Mouse (Mus musculus) kidney, adult 2 months (tissue): ENCODE data around the gene Mmaa. TPM values are rescaled to one million over a fixed set of nuclear protein-coding genes. Genes with fewer than 3 reads are reported as not detected.

Experiments
- DNase-seq: peaks from one replicate; pipeline ENCODE4 v3.0.0; 2021
- H3K27ac ChIP-seq: fragments of 200-500 bp; 2 replicates; pipeline ENCODE4 v1.5.1; 2012; ENCODE audit warnings: low read depth, low read length, control low read depth, inconsistent platforms; ENCODE audit not compliant: insufficient read depth
- H3K27me3 ChIP-seq: fragments of 200-500 bp; replicated peaks from 2 replicates; pipeline ENCODE4 v1.6.1; 2012; ENCODE audit warnings: mild to moderate bottlenecking, moderate library complexity, low read length, inconsistent platforms; ENCODE audit not compliant: control insufficient read depth, insufficient read depth
- H3K36me3 ChIP-seq: fragments of 200-500 bp; 2 replicates; pipeline ENCODE4 v1.6.1; 2012; ENCODE audit warnings: mild to moderate bottlenecking, moderate library complexity, low read length, inconsistent platforms; ENCODE audit not compliant: control insufficient read depth, insufficient read depth
- H3K4me1 ChIP-seq: fragments of 200-500 bp; 2 replicates; pipeline ENCODE4 v1.6.1; 2011; ENCODE audit warnings: low read length; ENCODE audit not compliant: control insufficient read depth, insufficient read depth
- H3K4me3 ChIP-seq: fragments of 200-500 bp; 2 replicates; pipeline ENCODE4 v1.5.1; 2011; ENCODE audit warnings: mild to moderate bottlenecking, low read depth, low read length, control low read depth; ENCODE audit not compliant: insufficient read depth
- CTCF ChIP-seq: fragments of 200-500 bp; conservative IDR thresholded peaks from 2 replicates; pipeline ENCODE4 v1.5.1; 2011; ENCODE audit warnings: low read depth, mild to moderate bottlenecking, control low read depth, low read length, moderate library complexity, mixed read lengths; ENCODE audit not compliant: insufficient read depth, insufficient read length
- POLR2A ChIP-seq: fragments of 200-500 bp; IDR thresholded peaks from one replicate; pipeline ENCODE4 v1.6.1; 2011; ENCODE audit warnings: low read depth, low read length, control low read depth
- WGBS: fragments of 180-500 bp; shearing (Covaris S2); methylation state at CpG from one replicate; pipeline ENCODE4 v1.1.7; 2018; 5-methylcytosine and 5-hydroxymethylcytosine counted together
- polyA plus RNA-seq: library from polyadenylated mRNA; depleted of rRNA; stranded (reverse); fragments of >200 nt; gene quantifications from 2 replicates; pipeline ENCODE4 v1.2.3, GENCODE M21; 2012

Gene Mmaa
- polyA plus RNA-seq, 1 experiment = 16.8 TPM

DNA sequence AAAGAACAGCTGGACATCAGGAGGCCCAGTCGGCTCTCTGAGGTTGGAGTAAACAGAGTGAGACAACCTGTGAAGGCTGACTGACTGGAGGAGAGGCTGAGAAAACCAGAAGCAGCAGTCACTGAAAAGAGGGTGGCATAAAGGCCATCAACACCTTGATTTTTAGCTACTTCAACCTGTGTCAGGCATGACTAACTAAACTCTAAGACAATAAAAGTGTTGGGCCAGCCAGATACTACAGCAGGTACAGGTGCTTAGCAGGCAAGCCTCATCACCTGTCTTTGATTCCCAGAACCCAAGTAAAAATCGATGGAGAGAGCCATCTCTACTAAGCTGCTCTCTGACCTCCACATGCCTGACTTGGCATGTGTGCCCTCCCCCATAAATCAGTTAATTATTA is 6.1 kb downstream of the Mmaa start:
- DNase-seq = no peak
- no peak overlapping the region for H3K4me3 ChIP-seq
- WGBS = 35% methylated on average over 2 of the region's 2 CpGs
- H3K27me3 ChIP-seq = no peaks in the 10 kb centered on the region
- peaks cover 8% of the 10 kb centered on the region; the same call in 1 of the 2 replicates for H3K4me1 ChIP-seq
- H3K36me3 ChIP-seq = no peaks in the 10 kb centered on the region
- TF ChIP-seq POLR2A = no peak
- no peak for TF ChIP-seq CTCF
- no peak overlapping the region for H3K27ac ChIP-seq

DNA sequence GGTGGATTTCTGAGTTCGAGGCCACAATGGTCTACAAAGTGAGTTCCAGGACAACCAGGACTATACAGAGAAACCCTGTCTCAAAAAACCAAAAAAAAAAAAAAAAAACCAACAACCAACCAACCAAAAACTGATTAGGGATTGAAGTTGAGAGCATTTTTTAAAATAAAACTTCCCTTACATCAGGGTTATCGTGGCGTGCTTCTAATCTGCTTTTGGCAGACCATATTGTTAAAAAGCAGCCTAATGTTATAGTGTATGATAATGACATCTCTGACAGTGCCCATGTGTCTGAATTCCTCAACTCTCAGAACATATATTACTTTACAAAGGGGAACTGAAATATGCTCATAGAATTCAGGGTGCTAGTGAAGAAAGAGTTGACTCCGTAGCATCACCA is 6.5 kb downstream of the Mmaa start:
- Histone ChIP-seq H3K36me3 (no peaks in the 10 kb centered on the region), H3K4me3 (no peak overlapping the region), H3K27me3 (no peaks in the 10 kb centered on the region), H3K27ac (no peak overlapping the region), H3K4me1 (peaks cover 6% of the 10 kb centered on the region; the same call in 1 of the 2 replicates)
- DNase-seq = no peak
- 98% methylated on average over 4 of the region's 4 CpGs for WGBS
- TF ChIP-seq POLR2A = no peak
- TF ChIP-seq CTCF = no peak

DNA sequence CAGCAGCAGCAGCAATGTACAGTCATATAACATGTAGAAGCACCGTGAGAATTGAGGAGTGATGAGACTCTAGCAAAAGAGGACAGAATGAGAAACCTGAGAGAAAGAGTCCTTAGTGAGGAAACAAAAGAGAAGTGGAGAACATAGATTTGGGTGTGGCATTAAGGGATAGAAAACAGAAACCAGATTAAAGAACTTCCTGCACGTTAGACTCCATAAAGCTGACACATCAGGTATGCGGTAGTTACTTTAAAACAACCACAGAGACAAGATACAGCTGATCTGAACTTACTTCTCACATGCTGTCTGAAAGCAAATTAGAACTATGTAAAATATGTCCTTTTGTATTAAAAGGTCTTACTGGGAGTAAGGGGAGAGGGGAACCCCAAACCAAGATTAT is 8.3 kb downstream of the Mmaa start:
- H3K36me3 ChIP-seq = no peaks in the 10 kb centered on the region
- H3K4me3 ChIP-seq = no peak overlapping the region
- no peaks in the 10 kb centered on the region for H3K27me3 ChIP-seq
- TF ChIP-seq CTCF (no peak), POLR2A (no peak)
- H3K27ac ChIP-seq = no peak overlapping the region
- 84% methylated on average over 3 of the region's 3 CpGs for WGBS
- no peak for DNase-seq
- H3K4me1 ChIP-seq = 0 out of 2 replicates have a peak, but pooled peaks cover 4% of the 10 kb centered on the region

DNA sequence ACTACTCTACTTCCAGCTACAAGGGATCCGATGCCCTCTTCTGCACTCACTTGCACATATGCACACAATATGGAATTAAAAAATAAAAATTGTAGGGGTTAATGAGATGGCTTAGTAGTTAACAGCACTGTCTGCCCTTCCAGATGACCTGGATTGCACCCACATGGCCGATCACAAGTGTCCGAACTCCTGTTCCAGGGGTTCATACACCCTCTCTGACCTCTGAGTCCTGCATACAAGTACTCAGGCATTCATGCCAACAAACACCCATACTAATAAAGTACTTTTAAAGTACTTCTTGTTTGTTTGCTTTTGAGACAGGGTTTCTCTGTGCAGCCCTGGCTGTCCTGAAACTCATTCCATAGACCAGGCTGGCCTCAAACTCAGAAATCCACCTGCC is 10.1 kb downstream of the Mmaa start:
- Histone ChIP-seq H3K27ac (no peak overlapping the region), H3K36me3 (no peaks in the 10 kb centered on the region), H3K27me3 (no peaks in the 10 kb centered on the region), H3K4me1 (0 out of 2 replicates have a peak, but pooled peaks cover 4% of the 10 kb centered on the region), H3K4me3 (no peak overlapping the region)
- WGBS = 71% methylated on average over 3 of the region's 3 CpGs
- TF ChIP-seq CTCF (no peak), POLR2A (no peak)
- peak; percentile 11 for DNase-seq

DNA sequence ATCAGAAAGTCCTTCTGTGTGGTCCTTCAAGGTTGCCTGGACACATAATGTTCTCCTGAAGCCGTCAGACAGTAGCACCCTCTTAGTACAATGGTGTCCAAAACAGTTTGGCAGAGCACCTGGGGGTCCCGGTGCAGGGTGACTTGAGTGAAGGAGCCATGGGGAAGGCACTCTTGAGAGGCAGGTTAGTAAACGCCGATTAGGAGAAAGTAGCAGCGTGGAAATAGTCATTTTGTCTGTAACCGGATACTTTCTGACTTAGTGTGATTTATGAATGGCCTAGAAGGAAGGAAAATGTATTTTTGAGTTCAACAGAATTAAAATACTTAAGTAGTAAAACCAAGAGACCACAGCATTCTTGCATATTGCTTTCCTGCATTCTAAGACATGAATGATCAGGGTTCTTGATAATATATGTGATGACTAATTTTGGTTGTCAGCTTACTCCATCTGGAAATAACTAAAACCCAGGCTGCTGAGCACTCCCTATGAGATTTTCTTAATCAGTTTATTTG is 13.3 kb downstream of the Mmaa start:
- Histone ChIP-seq H3K27ac (no peak overlapping the region), H3K27me3 (no peaks in the 10 kb centered on the region), H3K4me1 (no peaks in the 10 kb centered on the region), H3K4me3 (no peak overlapping the region), H3K36me3 (no peaks in the 10 kb centered on the region)
- DNase-seq = no peak
- WGBS = 46% methylated on average over 6 of the region's 6 CpGs
- TF ChIP-seq POLR2A (no peak), CTCF (no peak)

DNA sequence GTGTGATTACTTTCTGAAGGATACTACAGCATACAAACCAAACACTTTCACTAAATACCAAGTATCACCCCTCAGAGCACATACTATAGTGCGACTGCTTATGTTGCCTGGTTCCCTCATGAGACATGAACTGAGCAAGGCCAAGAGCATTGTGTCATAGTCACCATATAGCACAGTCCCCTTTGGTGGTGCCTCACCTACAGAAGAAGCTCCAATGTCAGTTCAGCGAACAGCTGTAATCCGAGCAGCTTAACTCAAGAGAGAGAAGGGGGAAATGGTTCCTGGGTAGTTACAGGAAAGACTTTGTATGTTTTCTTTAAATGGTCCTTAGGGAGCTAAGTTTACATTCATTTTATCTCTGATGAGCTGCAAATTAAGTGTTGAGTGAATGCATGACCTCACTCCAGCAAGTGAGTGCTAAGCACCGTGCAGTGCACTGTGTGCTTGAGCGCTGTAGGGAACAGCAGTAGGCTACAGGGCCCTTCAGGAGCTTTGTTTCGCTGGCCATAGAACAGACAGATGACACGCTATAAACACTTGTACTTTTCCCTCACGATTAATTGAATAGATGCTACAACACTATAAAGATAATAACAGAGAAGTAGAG is 17.4 kb downstream of the Mmaa start:
- 75% methylated on average over 8 of the region's 8 CpGs for WGBS
- TF ChIP-seq POLR2A = no peak
- TF ChIP-seq CTCF = no peak

DNA sequence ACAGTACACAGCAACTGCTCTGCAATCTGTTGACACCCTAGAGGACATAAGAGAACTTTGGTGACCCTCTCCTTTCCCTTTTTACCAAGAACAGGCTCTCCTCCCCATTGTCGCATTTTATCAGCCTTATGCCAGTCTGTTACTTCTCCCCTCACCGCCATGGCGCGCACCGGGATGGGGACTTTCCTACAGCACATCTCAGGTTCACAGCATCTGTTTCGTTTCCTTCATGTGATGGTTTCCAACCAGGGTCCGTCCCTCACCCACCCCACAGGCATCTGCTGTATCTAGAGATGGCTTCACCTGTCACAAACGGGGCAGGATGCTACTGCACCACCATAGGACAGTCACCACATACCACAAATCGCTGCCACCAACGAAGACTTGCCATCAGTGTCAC is 19.8 kb downstream of the Mmaa start:
- no peak for TF ChIP-seq POLR2A
- TF ChIP-seq CTCF = no peak
- no peaks in the 10 kb centered on the region; the same call in 1 of the 2 replicates for H3K36me3 ChIP-seq
- H3K4me3 ChIP-seq = no peak overlapping the region
- H3K27ac ChIP-seq = no peak overlapping the region
- no peaks in the 10 kb centered on the region for H3K27me3 ChIP-seq
- no peak for DNase-seq
- 96% methylated on average over 10 of the region's 10 CpGs for WGBS
- H3K4me1 ChIP-seq = no peaks in the 10 kb centered on the region

More for the DNA sequence above, 17.4 kb downstream of the Mmaa start:
- H3K27ac ChIP-seq = no peak overlapping the region
- H3K4me1 ChIP-seq = no peaks in the 10 kb centered on the region
- no peak for DNase-seq
- no peaks in the 10 kb centered on the region for H3K27me3 ChIP-seq
- H3K4me3 ChIP-seq = no peak overlapping the region
- H3K36me3 ChIP-seq = no peaks in the 10 kb centered on the region; the same call in 1 of the 2 replicates
